ENCODE assay signal across 15 mouse cellular contexts in the genomic region with DNA sequence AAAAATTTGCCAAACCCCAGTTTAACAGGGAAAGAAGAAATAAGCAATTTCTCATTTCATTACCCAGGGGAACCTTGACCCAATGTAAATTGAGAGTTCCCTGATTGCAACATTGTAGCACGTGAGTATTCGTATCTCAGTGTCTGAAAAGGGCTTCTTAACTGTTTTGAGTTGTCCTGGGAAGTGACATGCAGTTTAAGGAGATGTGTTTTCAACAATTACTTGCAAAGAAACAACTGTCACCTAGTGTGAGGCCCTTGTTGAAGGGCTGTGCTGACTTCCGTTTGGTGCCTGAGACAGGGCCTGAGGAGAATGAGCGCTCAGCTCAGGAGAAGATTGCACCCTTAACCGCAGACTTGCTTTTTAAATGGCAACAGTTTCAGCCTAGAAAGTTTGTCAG. TPM values are rescaled to one million over a fixed set of nuclear protein-coding genes. Genes with fewer than 3 reads are reported as not detected.
DNase-seq lines count a peak whose midpoint lies in the region; ATAC-seq lines count a peak whose summit lies in the region.
"Had no signal": no experiment of that assay in that cellular context is flagged by ENCODE, and none has a peak within 500 bp of the region (broad histone marks: within the 10 kb centered on the region; RNA-seq: fewer than 3 reads in every experiment).

No protein-coding gene starts in this region.

- intact Hi-C loops in heart, postnatal 14 days (cut with DNase I): no loop called here

- peak; percentile 59 for DNase-seq in adrenal gland, adult 2 months
- no peak for DNase-seq in adrenal gland, postnatal 25 days
- DNase-seq in lung, postnatal 36 days: peak; percentile 41
- DNase-seq in lung, postnatal 4 days: no peak
- DNase-seq in adipocyte (ENCODE audit: low spot score): peak; percentile 71
- DNase-seq in ovary, postnatal 36 days (ENCODE audit: low spot score): no peak
- no peak for DNase-seq in heart, postnatal 14 days
- DNase-seq: cerebellum, adult 9-10 months; kidney, postnatal 10 days; right cerebral cortex, adult 18-20 months had no signal

- ATAC-seq in megakaryocyte, adult 5-6 weeks (ENCODE audit: poor library complexity, severe bottlenecking): peak; percentile 71
- ATAC-seq: activated CD4-positive, CD25-positive, alpha-beta regulatory T cell, adult 4 months; forebrain, embryonic 16.5 days; intestine, postnatal 0 days; midbrain, embryonic 15.5 days had no signal

RNA-seq across cellular contexts. Expression of a gene that starts 24.9 kb away (rescaled TPM):
- 10 to 100 TPM; 18.0 to 28.5 TPM for total RNA-seq in adrenal gland, adult 2 months (2021)
- 2.3 and 2.9 TPM in 2 replicates for polyA plus RNA-seq in adrenal gland, adult 2 months (2012; rRNA removed)
- total RNA-seq in adrenal gland, postnatal 25 days (2021): 28.9 and 32.4 TPM in 2 replicates
- total RNA-seq in megakaryocyte, adult 5-6 weeks (2015): 24.3 and 28.7 TPM in 2 replicates
- total RNA-seq in megakaryocyte, adult 5-6 weeks (2017): 26.0 and 30.8 TPM in 2 replicates
- total RNA-seq in heart, postnatal 14 days (2021): 10 to 100 TPM; 15.7 to 16.5 TPM

Comparison
In these comparisons a context has a peak if more than half of its experiments do, and no peak if none do; other contexts are left out.
1. DNase-seq: peak in adrenal gland, adult 2 months (single experiment), lung, postnatal 36 days (single experiment) and adipocyte (single experiment); none in adrenal gland, postnatal 25 days (single experiment), lung, postnatal 4 days (0 of 2), ovary, postnatal 36 days (single experiment) and heart, postnatal 14 days (0 of 2).